9 mouse cellular contexts compared by ENCODE assay signal in the genomic region with DNA sequence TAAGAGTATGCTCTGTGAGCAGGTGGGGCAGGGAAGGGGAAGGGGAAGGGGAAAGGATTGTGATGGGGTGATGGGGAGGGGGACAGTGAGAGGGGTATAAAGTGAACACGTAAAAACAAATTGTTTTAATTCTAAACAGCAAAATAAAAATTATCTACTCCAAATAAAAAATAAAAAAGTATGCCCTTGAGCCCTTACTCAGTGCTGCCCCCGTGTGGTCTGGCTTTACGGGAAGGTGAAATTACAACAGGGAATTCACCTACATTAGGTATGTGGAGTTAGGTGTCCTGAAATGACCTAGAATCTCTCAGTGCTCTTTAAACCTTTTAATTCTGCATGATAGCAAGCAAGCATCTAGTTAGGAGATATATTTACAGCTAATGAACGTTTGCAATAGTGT.
DNase-seq lines count a peak whose midpoint lies in the region; ATAC-seq and TF ChIP-seq lines count a peak whose summit lies in the region.
"Had no signal": no experiment of that assay in that cellular context is flagged by ENCODE, and none has a peak within 500 bp of the region (broad histone marks: within the 10 kb centered on the region; RNA-seq: fewer than 3 reads in every experiment).

No protein-coding gene starts in this region.

- H3K9ac ChIP-seq in heart, embryonic 15.5 days: no peak overlapping the region
- no peak overlapping the region for H3K9ac ChIP-seq in ES-E14 (ENCODE audit: insufficient read depth, low read depth, low read length, poor library complexity, severe bottlenecking)
- H3K9ac ChIP-seq: limb, embryonic 15.5 days had no signal

- no peaks in the 10 kb centered on the region for H3K9me3 ChIP-seq in heart, embryonic 15.5 days (replicated peaks)
- no peaks in the 10 kb centered on the region for H3K9me3 ChIP-seq in ES-E14 (ENCODE audit: control insufficient read depth, insufficient read depth, low read depth, low read length)
- no peaks in the 10 kb centered on the region for H3K9me3 ChIP-seq in hindbrain, embryonic 10.5 days
- H3K9me3 ChIP-seq: limb, embryonic 15.5 days had no signal

- peak; percentile 58 for TF ChIP-seq CTCF in cortical plate, adult 2 months (IDR thresholded peaks at IDR 0.05; ENCODE audit: extremely low read depth, insufficient read depth, low read length)

- H3K27me3 ChIP-seq in heart, embryonic 15.5 days: no peaks in the 10 kb centered on the region
- no peaks in the 10 kb centered on the region for H3K27me3 ChIP-seq in hindbrain, embryonic 10.5 days (ENCODE audit: insufficient read depth, poor library complexity, severe bottlenecking)
- H3K27me3 ChIP-seq: limb, embryonic 15.5 days had no signal

- TF ChIP-seq POLR2A in cortical plate, adult 2 months (IDR thresholded peaks at IDR 0.05; ENCODE audit: extremely low read depth, insufficient read depth, low read length): no peak

- peak overlapping the region; percentile 91 for H3K27ac ChIP-seq in heart, embryonic 15.5 days
- H3K27ac ChIP-seq in ES-E14 (ENCODE audit: insufficient read depth, low read depth, low read length, poor library complexity, severe bottlenecking): no peak overlapping the region
- no peak overlapping the region for H3K27ac ChIP-seq in cortical plate, adult 2 months (ENCODE audit: insufficient read depth, low read length)
- H3K27ac ChIP-seq in hindbrain, embryonic 10.5 days: no peak overlapping the region
- H3K27ac ChIP-seq: limb, embryonic 15.5 days had no signal

- no peak for ATAC-seq in heart, embryonic 15.5 days (replicated peaks; ENCODE audit: insufficient number of reproducible peaks, insufficient read depth, low FRiP score, low read depth)

- in situ Hi-C loops in ES-E14 (cut with MboI; ENCODE audit: low sequenced_read_pairs in 2 of 2, unreplicated experiment in 2 of 2): no loop called here

- no peak overlapping the region for H3K4me2 ChIP-seq in heart, embryonic 15.5 days
- H3K4me2 ChIP-seq: limb, embryonic 15.5 days had no signal

- peaks cover 20% of the 10 kb centered on the region for H3K4me1 ChIP-seq in heart, embryonic 15.5 days (replicated peaks)
- no peaks in the 10 kb centered on the region for H3K4me1 ChIP-seq in ES-E14 (ENCODE audit: control insufficient read depth in 2 of 2, insufficient read depth in 2 of 2, low read length in 2 of 2, poor library complexity in 1 of 2)
- H3K4me1 ChIP-seq in cortical plate, adult 2 months (ENCODE audit: control insufficient read depth, insufficient read depth, low read length): no peaks in the 10 kb centered on the region
- no peaks in the 10 kb centered on the region for H3K4me1 ChIP-seq in hindbrain, embryonic 10.5 days (replicated peaks)
- H3K4me1 ChIP-seq: limb, embryonic 15.5 days had no signal

- 39% methylated on average over 4 of the region's 4 CpGs for WGBS in heart, embryonic 15.5 days
- whole genome bisulfite sequencing in hindbrain, embryonic 10.5 days: 43% methylated on average over 4 of the region's 4 CpGs

- H3K36me3 ChIP-seq in heart, embryonic 15.5 days: peaks cover 14% of the 10 kb centered on the region
- H3K36me3 ChIP-seq in ES-E14 (ENCODE audit: control insufficient read depth, insufficient read depth, low read length, poor library complexity, severe bottlenecking): no peaks in the 10 kb centered on the region
- no peaks in the 10 kb centered on the region for H3K36me3 ChIP-seq in hindbrain, embryonic 10.5 days

- H3K4me3 ChIP-seq in heart, embryonic 15.5 days: no peak overlapping the region
- no peak overlapping the region for H3K4me3 ChIP-seq in ES-E14 (ENCODE audit: insufficient read depth in 1 of 2, low read depth in 1 of 2, low read length in 2 of 2, poor library complexity in 1 of 2, severe bottlenecking in 1 of 2)
- H3K4me3 ChIP-seq in cortical plate, adult 2 months (ENCODE audit: insufficient read depth, low read length): no peak overlapping the region
- H3K4me3 ChIP-seq in hindbrain, embryonic 10.5 days: no peak overlapping the region
- H3K4me3 ChIP-seq: limb, embryonic 15.5 days had no signal

- no peak for DNase-seq in heart, adult 9 months (ENCODE audit: low spot score in 2 of 2)
- DNase-seq in 3T3-L1 (ENCODE audit: low read depth, low spot score) (peak; percentile 61), ES-E14 (ENCODE audit: low read depth, low spot score) (peak; percentile 19)
- peak; percentile 56 for DNase-seq in lung, postnatal 36 days
- no peak for DNase-seq in spleen, adult 12 weeks (ENCODE audit: low spot score)
- DNase-seq in hindbrain, embryonic 10.5 days (ENCODE audit: low spot score): no peak

TF ChIP-seq in ES-E14, 5 proteins besides CTCF, POLR2A, EP300 and RAD21:
- TF ChIP-seq MAFK (IDR thresholded peaks at IDR 0.05; ENCODE audit: insufficient read depth, low read depth, low read length) (no peak), HCFC1 (IDR thresholded peaks at IDR 0.05; ENCODE audit: borderline replicate concordance, insufficient read depth, low read length) (no peak), ZNF384 (IDR thresholded peaks at IDR 0.05; ENCODE audit: low read depth, low read length) (peak; percentile 68; the same call in 1 of the 2 replicates), CHD2 (IDR thresholded peaks at IDR 0.05; ENCODE audit: low read depth, low read length) (no peak)

Comparison
In these comparisons a context has a peak if more than half of its experiments do, and no peak if none do; other contexts are left out.
1. DNase-seq: peak in 3T3-L1 (single experiment), ES-E14 (single experiment) and lung, postnatal 36 days (single experiment); none in heart, adult 9 months (0 of 2), spleen, adult 12 weeks (single experiment) and hindbrain, embryonic 10.5 days (single experiment).